Mouse (Mus musculus): ENCODE measurements around the gene Foxk1.

- no peak for TF ChIP-seq CTCF (IDR thresholded peaks at IDR 0.05)
- TF ChIP-seq EP300 (IDR thresholded peaks at IDR 0.05; ENCODE audit: insufficient read depth, low read depth, low read length), result no peak
- no peak for TF ChIP-seq POLR2A (IDR thresholded peaks at IDR 0.05; ENCODE audit: insufficient read depth, low read depth, low read length)
These were observed 30.7 kb upstream of the Foxk1 start for GRCm38 (mm10) chr5:142370406-142371171.

Data from heart, adult 2 months (tissue).